Mouse (Mus musculus) brain, embryonic 14.5 days (tissue): ENCODE data around the gene Tnfrsf1a. TPM values are rescaled to one million over a fixed set of nuclear protein-coding genes. Genes with fewer than 3 reads are reported as not detected.

Experiments used
- DNase-seq: peaks from one replicate; pipeline ENCODE4 v3.0.0-alpha.2; 2011; ENCODE audit warnings: low read depth
- CTCF ChIP-seq: fragments of 200-500 bp; IDR thresholded peaks from 2 replicates; pipeline ENCODE4 v1.5.1; 2012; ENCODE audit warnings: inconsistent platforms, mild to moderate bottlenecking, moderate library complexity, borderline replicate concordance; ENCODE audit not compliant: insufficient read depth, insufficient read length; ENCODE audit errors: extremely low read depth
- POLR2A ChIP-seq: fragments of 200-500 bp; IDR thresholded peaks from 2 replicates; pipeline ENCODE4 v1.6.1; 2012; ENCODE audit warnings: mild to moderate bottlenecking, inconsistent platforms, borderline replicate concordance; ENCODE audit not compliant: poor library complexity, insufficient read depth, insufficient read length, severe bottlenecking; ENCODE audit errors: extremely low read depth
- polyA plus RNA-seq: library from polyadenylated mRNA; depleted of rRNA; stranded (reverse); fragments of >200 nt; gene quantifications from 2 replicates; pipeline ENCODE4 v1.2.3, GENCODE M21; 2012

The Tnfrsf1a gene
- polyA plus RNA-seq, 1 experiment: 18.5 TPM

GRCm38 (mm10) chr6:125330626-125331326, 18.4 kb upstream of the Tnfrsf1a start:
- DNase-seq: peak; percentile 91
- TF ChIP-seq CTCF (no peak), POLR2A (peak; percentile 55; the same call in 1 of the 2 replicates)

GRCm38 (mm10) chr6:125333112-125333899, 15.9 kb upstream of the Tnfrsf1a start:
- TF ChIP-seq POLR2A (no peak), CTCF (no peak)
- DNase-seq: no peak

- no peak for TF ChIP-seq POLR2A
- TF ChIP-seq CTCF: no peak
- no peak for DNase-seq
Observed at GRCm38 (mm10) chr6:125334356-125334755, 14.8 kb upstream of the Tnfrsf1a start.

- no peak for DNase-seq
- no peak for TF ChIP-seq CTCF
- no peak for TF ChIP-seq POLR2A
Observed at GRCm38 (mm10) chr6:125338791-125339660, 10.1 kb upstream of the Tnfrsf1a start.

GRCm38 (mm10) chr6:125340244-125340643, 8.9 kb upstream of the Tnfrsf1a start:
- DNase-seq: no peak
- no peak for TF ChIP-seq CTCF
- TF ChIP-seq POLR2A: no peak

GRCm38 (mm10) chr6:125342198-125342597, 7.0 kb upstream of the Tnfrsf1a start:
- no peak for DNase-seq
- TF ChIP-seq POLR2A (no peak), CTCF (no peak)

GRCm38 (mm10) chr6:125344084-125344483, 5.1 kb upstream of the Tnfrsf1a start:
- no peak for DNase-seq
- TF ChIP-seq CTCF (no peak), POLR2A (no peak)

- no peak for TF ChIP-seq POLR2A
- TF ChIP-seq CTCF: no peak
- DNase-seq: no peak
Observed at GRCm38 (mm10) chr6:125344866-125345265, 4.3 kb upstream of the Tnfrsf1a start.

GRCm38 (mm10) chr6:125345625-125346024, 3.5 kb upstream of the Tnfrsf1a start:
- DNase-seq: no peak
- TF ChIP-seq CTCF: no peak
- TF ChIP-seq POLR2A: no peak

- no peak for DNase-seq
- no peak for TF ChIP-seq POLR2A
- TF ChIP-seq CTCF: no peak
Observed at GRCm38 (mm10) chr6:125346029-125346428, 3.1 kb upstream of the Tnfrsf1a start.
